Mouse (Mus musculus) heart, embryonic 16.5 days (tissue): ENCODE data around the gene Ssh2. TPM values are rescaled to one million over a fixed set of nuclear protein-coding genes. Genes with fewer than 3 reads are reported as not detected.

Source experiments
- ATAC-seq: fragments of 200-750 bp; cut with Nextera tagmentation; replicated peaks from 2 replicates; pipeline ENCODE4 v1.8.0; 2017; ENCODE audit warnings: moderate number of reproducible peaks; ENCODE audit not compliant: insufficient read depth, low FRiP score; ENCODE audit errors: extremely low read depth
- H3K27ac ChIP-seq: fragments of 300-500 bp; sonication (generic); 2 replicates; pipeline ENCODE4 v1.5.1; 2014; ENCODE audit warnings: mild to moderate bottlenecking, low read length, control low read depth, moderate library complexity
- H3K27me3 ChIP-seq: fragments of 300-500 bp; sonication (generic); 2 replicates; pipeline ENCODE4 v1.6.1; 2014; ENCODE audit warnings: low read length, mixed read lengths; ENCODE audit not compliant: control insufficient read depth, insufficient read depth
- H3K36me3 ChIP-seq: fragments of 300-500 bp; sonication (generic); 2 replicates; pipeline ENCODE4 v1.6.1; 2014; ENCODE audit not compliant: control insufficient read depth, insufficient read depth
- H3K4me1 ChIP-seq: fragments of 300-500 bp; sonication (generic); 2 replicates; pipeline ENCODE4 v1.6.1; 2014; ENCODE audit warnings: low read length, mixed read lengths; ENCODE audit not compliant: control insufficient read depth, insufficient read depth
- H3K4me2 ChIP-seq: fragments of 300-500 bp; sonication (generic); 2 replicates; pipeline ENCODE4 v1.6.1; 2014; ENCODE audit warnings: low read depth, mild to moderate bottlenecking, control low read depth, low read length
- H3K4me3 ChIP-seq: fragments of 300-500 bp; sonication (generic); 2 replicates; pipeline ENCODE4 v1.5.1; 2014; ENCODE audit warnings: mild to moderate bottlenecking, control low read depth, low read length
- H3K9ac ChIP-seq: fragments of 300-500 bp; sonication (generic); 2 replicates; pipeline ENCODE4 v1.6.1; 2014; ENCODE audit warnings: low read length, control low read depth
- H3K9me3 ChIP-seq: fragments of 300-500 bp; sonication (generic); replicated peaks from 2 replicates; pipeline ENCODE4 v1.6.1; 2016; ENCODE audit warnings: low read length; ENCODE audit not compliant: control insufficient read depth
- WGBS: fragments of 180-500 bp; shearing (Covaris S2); extraction: QIAGEN DNeasy Blood & Tissue Kit; methylation state at CpG from one replicate; pipeline ENCODE4 v1.1.7; 2014; 5-methylcytosine and 5-hydroxymethylcytosine counted together
- polyA plus RNA-seq: library from polyadenylated mRNA; unstranded; fragments of >200 nt; fragmentation: Nextera tagmentation; extraction: Ambion mirVana; gene quantifications from 2 replicates; pipeline ENCODE4 v1.2.1, GENCODE M21; 2015

The Ssh2 gene
- polyA plus RNA-seq, 1 experiment from 2014 or later, result 25.5 TPM

DNA sequence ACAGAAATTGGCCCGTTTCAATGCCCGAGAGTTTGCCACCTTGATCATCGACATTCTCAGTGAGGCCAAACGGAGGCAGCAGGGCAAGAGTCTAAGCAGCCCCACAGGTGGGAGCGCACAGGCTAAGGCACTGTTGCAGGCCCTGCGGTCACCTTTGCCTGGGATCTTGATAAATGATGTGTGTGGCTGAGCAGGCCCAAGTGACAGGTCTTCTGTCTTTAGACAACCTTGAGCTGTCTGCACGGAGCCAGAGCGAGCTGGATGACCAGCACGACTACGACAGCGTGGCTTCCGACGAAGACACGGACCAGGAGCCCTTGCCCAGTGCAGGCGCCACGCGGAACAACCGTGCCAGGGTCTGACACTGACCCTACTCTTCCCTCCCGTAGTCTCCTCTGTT lies 288.3 kb downstream of the Ssh2 start:
- ATAC-seq, result no peak
- H3K4me2 ChIP-seq, result no peak overlapping the region
- H3K4me1 ChIP-seq, result peaks cover 13% of the 10 kb centered on the region
- no peak overlapping the region for H3K4me3 ChIP-seq
- 94% methylated on average over 19 of the region's 19 CpGs for WGBS
- no peak overlapping the region for H3K27ac ChIP-seq
- no peaks in the 10 kb centered on the region for H3K9me3 ChIP-seq
- no peak overlapping the region for H3K9ac ChIP-seq
- H3K36me3 ChIP-seq, result peaks cover 48% of the 10 kb centered on the region
- H3K27me3 ChIP-seq, result no peaks in the 10 kb centered on the region

DNA sequence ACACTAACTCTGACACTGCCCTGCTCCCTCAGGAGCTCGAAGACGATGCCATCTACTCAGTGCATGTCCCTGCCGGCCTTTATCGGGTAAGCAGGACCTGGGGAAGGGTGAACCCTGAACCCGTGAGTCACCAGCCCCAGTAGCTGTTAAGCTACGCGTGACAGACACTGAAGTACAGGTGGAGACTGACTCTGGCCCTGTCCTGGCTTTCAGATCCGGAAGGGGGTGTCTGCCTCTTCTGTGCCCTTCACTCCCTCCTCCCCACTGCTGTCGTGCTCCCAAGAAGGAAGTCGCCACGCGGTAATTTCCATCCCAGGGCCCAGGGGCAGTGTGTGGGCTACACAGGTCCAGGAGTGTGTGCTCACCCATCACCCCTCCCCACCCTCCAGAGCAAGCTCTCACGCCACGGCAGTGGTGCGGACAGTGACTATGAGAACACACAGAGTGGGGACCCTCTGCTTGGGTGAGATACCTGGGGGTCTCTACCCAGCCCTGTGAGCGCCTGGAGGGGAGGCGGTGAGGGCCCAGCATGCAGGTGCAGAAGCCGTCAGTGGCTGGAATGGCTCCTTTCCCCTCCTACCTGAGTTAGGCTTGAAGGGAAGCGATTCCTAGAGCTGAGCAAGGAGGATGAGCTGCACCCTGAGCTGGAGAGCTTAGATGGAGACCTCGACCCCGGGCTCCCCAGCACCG lies 289.3 kb downstream of the Ssh2 start:
- WGBS, result 85% methylated on average over 22 of the region's 22 CpGs

DNA sequence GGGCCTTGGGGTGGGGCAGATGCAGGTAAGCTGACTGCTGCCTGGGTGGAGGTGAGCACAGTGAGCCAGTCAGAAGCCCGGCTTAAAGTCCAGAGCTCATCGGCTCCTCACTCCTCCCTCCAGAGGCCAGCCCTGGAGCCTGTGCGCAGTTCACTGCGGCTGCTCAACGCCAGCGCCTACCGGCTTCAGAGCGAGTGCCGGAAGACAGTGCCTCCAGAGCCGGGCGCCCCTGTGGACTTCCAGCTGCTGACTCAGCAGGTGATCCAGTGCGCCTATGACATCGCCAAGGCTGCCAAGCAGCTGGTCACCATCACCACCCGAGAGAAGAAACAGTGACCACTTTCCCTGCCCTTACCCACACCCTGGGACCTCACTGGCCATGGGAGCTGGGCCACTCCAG lies 290.2 kb downstream of the Ssh2 start:
- ATAC-seq, result no peak
- Histone ChIP-seq H3K9me3 (no peaks in the 10 kb centered on the region), H3K4me3 (no peak overlapping the region), H3K9ac (no peak overlapping the region), H3K27me3 (no peaks in the 10 kb centered on the region), H3K27ac (no peak overlapping the region), H3K4me2 (no peak overlapping the region), H3K4me1 (peaks cover 13% of the 10 kb centered on the region), H3K36me3 (peaks cover 37% of the 10 kb centered on the region)
- WGBS, result 82% methylated on average over 14 of the region's 14 CpGs

More for the DNA sequence above, 289.3 kb downstream of the Ssh2 start:
- no peaks in the 10 kb centered on the region for H3K27me3 ChIP-seq
- H3K4me3 ChIP-seq, result no peak overlapping the region
- no peaks in the 10 kb centered on the region for H3K9me3 ChIP-seq
- H3K4me1 ChIP-seq, result peaks cover 13% of the 10 kb centered on the region
- no peak overlapping the region for H3K27ac ChIP-seq
- peaks cover 38% of the 10 kb centered on the region for H3K36me3 ChIP-seq
- no peak overlapping the region for H3K9ac ChIP-seq
- H3K4me2 ChIP-seq, result no peak overlapping the region
- ATAC-seq, result no peak

DNA sequence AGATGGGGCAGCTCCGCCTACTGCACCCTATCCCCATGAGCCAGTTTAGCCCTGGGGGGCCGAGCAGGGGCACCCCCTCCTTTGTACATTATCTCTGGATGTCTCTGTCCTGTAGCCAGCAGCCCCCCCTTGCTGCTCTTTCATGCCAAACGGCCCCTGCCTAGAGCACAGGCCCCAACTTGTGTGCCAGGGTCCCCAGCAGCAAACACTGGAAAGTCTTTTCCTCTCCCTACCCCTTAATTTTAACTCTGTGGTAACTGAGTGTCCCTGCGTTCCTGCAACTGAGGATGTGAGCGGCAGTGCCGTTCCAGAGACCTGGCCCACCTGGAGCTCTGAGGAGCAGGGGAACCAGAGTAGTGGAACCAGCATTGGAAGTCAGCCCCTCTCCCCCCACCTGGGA lies 290.9 kb downstream of the Ssh2 start:
- ATAC-seq, result no peak
- H3K4me2 ChIP-seq, result no peak overlapping the region
- H3K27me3 ChIP-seq, result no peaks in the 10 kb centered on the region
- WGBS, result 86% methylated on average over 6 of the region's 6 CpGs
- H3K27ac ChIP-seq, result no peak overlapping the region
- H3K4me1 ChIP-seq, result peaks cover 15% of the 10 kb centered on the region
- peaks cover 37% of the 10 kb centered on the region for H3K36me3 ChIP-seq
- no peak overlapping the region for H3K4me3 ChIP-seq
- H3K9ac ChIP-seq, result no peak overlapping the region
- no peaks in the 10 kb centered on the region for H3K9me3 ChIP-seq

DNA sequence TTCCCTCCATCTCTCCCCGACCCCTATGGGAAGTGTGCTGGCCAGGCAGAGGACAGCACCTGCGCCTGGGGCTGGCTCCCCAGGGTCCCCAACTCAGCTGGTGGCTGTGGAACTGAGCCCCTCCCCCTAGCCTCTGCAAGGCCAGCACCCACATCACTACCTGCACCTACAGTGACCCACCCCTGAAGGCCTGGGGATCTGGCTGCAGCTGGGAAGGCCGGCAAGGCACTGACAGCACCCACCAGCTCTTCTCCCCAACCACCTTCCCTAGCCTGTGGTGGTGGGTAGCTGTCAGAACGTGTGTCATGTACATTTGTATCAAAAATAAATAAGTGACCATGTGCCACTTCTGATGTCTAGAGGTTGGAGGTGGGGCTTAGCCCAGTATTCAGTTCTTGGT lies 291.3 kb downstream of the Ssh2 start:
- no peak; the same call in 1 of the 2 replicates for ATAC-seq
- Histone ChIP-seq H3K9ac (no peak overlapping the region), H3K27ac (0 out of 2 replicates have a peak overlapping the region, but pooled peaks have one; percentile 24), H3K4me2 (no peak overlapping the region), H3K27me3 (no peaks in the 10 kb centered on the region), H3K36me3 (peaks cover 37% of the 10 kb centered on the region), H3K4me1 (peaks cover 18% of the 10 kb centered on the region), H3K4me3 (no peak overlapping the region), H3K9me3 (no peaks in the 10 kb centered on the region)
- 76% methylated on average over 4 of the region's 4 CpGs for WGBS

DNA sequence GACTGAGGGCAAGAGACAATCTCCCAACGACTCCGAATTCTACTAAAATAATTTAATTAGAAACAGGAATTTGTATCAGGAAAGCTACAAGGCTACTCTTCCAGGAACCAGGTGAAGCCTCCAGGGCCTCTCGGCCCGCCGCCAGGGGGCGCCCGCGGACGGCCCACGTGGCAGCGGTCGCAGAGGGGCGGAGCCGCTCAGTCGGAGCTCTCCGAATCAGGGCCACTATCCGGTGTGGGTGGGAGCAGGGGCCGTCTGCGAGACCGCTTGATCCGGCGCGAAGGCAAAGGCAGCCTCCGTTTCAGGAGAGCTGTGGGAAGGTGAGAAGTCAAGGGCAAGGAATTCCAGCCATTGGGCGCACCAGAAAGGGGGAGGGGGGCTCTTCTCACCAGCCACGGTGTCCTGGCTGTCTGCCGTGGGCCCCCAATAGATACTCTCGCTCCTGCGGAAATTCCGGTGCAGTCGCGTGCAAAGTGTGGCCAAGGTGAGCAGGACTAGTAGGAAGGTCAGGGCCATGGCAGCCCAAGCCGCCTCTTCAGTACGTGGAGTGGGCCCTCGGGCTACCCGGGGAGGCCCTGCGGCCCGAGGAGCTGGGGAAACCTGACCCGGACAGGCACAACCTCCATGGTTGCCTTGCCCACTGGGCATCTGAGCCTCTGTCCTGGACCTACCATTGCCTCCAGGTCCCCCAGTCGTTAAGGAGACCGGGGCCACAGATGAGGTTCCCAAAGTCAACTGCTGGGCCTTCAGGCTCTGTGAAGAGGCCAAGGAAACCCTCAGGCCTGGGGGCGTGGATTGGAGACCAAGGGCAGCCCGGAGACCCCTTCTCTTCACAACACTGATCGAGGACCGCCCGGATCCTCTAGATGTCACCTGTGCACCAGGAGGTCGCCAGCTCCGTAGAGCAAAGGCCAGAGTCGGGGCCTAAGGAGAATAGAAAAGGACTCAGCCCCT lies 292.3 kb downstream of the Ssh2 start:
- H3K27ac ChIP-seq, result peak overlapping the region; percentile 73
- peak overlapping the region; percentile 60 for H3K4me3 ChIP-seq

More for the DNA sequence above, 292.3 kb downstream of the Ssh2 start:
- H3K27me3 ChIP-seq, result no peaks in the 10 kb centered on the region
- no peaks in the 10 kb centered on the region for H3K9me3 ChIP-seq
- H3K4me2 ChIP-seq, result peak overlapping the region; percentile 92
- H3K9ac ChIP-seq, result peak overlapping the region; percentile 79
- ATAC-seq, result peak; percentile 61
- 20% methylated on average over 49 of the region's 49 CpGs for WGBS
- H3K4me1 ChIP-seq, result peaks cover 17% of the 10 kb centered on the region
- H3K36me3 ChIP-seq, result peaks cover 29% of the 10 kb centered on the region

Other genes starting within 250 kb of the Ssh2 start
- gene Slc6a4, start 217.7 kb upstream of the Ssh2 start, polyA plus RNA-seq, result 0.58 and 0.70 TPM in 2 replicates
- gene Nsrp1, start 137.9 kb upstream of the Ssh2 start, polyA plus RNA-seq, result 45.2 and 50.1 TPM in 2 replicates
- gene Efcab5, start 27.3 kb upstream of the Ssh2 start, polyA plus RNA-seq, result 0.35 and 0.44 TPM in 2 replicates
- 42.5 and 47.4 TPM in 2 replicates for gene Coro6, start 246.1 kb downstream of the Ssh2 start, polyA plus RNA-seq